Mouse (Mus musculus): ENCODE measurements around the gene AC153137.1. TPM values are rescaled to one million over a fixed set of nuclear protein-coding genes. Genes with fewer than 3 reads are reported as not detected.

Gene AC153137.1
- polyA plus RNA-seq, 1 experiment from 2014 or later, result not detected

DNA sequence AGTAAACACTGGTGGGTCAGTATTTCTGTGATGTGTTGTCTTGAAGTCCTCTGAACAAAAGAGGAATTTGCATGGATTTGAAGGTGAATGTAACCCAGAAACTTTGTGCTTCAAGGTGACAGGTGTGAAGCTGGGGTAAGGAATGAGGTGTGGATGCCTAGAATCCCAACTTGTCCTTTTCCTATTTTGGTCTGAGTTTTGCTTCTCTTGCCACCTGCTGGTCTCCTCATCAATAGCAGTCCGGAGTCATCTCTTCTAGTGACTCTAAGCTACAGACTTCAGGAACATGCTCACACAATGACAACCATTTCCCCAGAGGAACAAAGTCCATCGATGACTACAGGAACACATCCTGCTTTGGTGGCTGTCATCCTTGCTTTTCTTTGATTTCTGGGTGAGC lies 46.9 kb downstream of the AC153137.1 start:
- Histone ChIP-seq H3K27ac (ENCODE audit: low read depth, low read length) (no peak overlapping the region), H3K9me3 (ENCODE audit: control insufficient read depth, low read length) (no peaks in the 10 kb centered on the region), H3K9ac (replicated peaks; ENCODE audit: low read depth, low read length) (no peak overlapping the region), H3K36me3 (ENCODE audit: control insufficient read depth, insufficient read depth, low read length) (no peaks in the 10 kb centered on the region), H3K4me2 (ENCODE audit: low read depth, low read length) (no peak overlapping the region), H3K4me3 (ENCODE audit: low read depth, low read length) (no peak overlapping the region), H3K27me3 (ENCODE audit: control insufficient read depth, insufficient read depth, low read length) (no peaks in the 10 kb centered on the region), H3K4me1 (ENCODE audit: control insufficient read depth, insufficient read depth, low read length) (no peaks in the 10 kb centered on the region)
- ATAC-seq (ENCODE audit: low read depth), result no peak
- WGBS, result 77% methylated on average over 2 of the region's 2 CpGs

- H3K27ac ChIP-seq (ENCODE audit: low read depth, low read length), result no peak overlapping the region
- H3K4me2 ChIP-seq (ENCODE audit: low read depth, low read length), result no peak overlapping the region
- no peak overlapping the region for H3K9ac ChIP-seq (replicated peaks; ENCODE audit: low read depth, low read length)
- H3K4me3 ChIP-seq (ENCODE audit: low read depth, low read length), result no peak overlapping the region
- ATAC-seq (ENCODE audit: low read depth), result no peak
- H3K4me1 ChIP-seq (ENCODE audit: control insufficient read depth, insufficient read depth, low read length), result no peaks in the 10 kb centered on the region
- WGBS, result 82% methylated on average over 2 of the region's 2 CpGs
- H3K36me3 ChIP-seq (ENCODE audit: control insufficient read depth, insufficient read depth, low read length), result no peaks in the 10 kb centered on the region
- H3K9me3 ChIP-seq (ENCODE audit: control insufficient read depth, low read length), result no peaks in the 10 kb centered on the region
- no peaks in the 10 kb centered on the region for H3K27me3 ChIP-seq (ENCODE audit: control insufficient read depth, insufficient read depth, low read length)
Observed at GRCm38 (mm10) chr1:30930194-30930593, 47.6 kb downstream of the AC153137.1 start.

Other genes starting within 250 kb of the AC153137.1 start
- gene Phf3, start 104.0 kb downstream of the AC153137.1 start, polyA plus RNA-seq (2014; fragmentation: Nextera tagmentation; extraction: Ambion mirVana), result 52.6 and 71.4 TPM in 2 replicates
- gene Lgsn, start 198.4 kb upstream of the AC153137.1 start, polyA plus RNA-seq (2014; fragmentation: Nextera tagmentation; extraction: Ambion mirVana), result not detected in 2 replicates
- not detected in 2 replicates for gene 4931428L18Rik, start 244.7 kb upstream of the AC153137.1 start, polyA plus RNA-seq (2014; fragmentation: Nextera tagmentation; extraction: Ambion mirVana)
- gene Pih1d3, start 244.9 kb upstream of the AC153137.1 start, polyA plus RNA-seq (2014; fragmentation: Nextera tagmentation; extraction: Ambion mirVana), result not detected in 2 replicates

All from neural tube, embryonic 14.5 days (tissue).